Mouse (Mus musculus): ENCODE measurements around the gene C77080. TPM values are rescaled to one million over a fixed set of nuclear protein-coding genes. Genes with fewer than 3 reads are reported as not detected.

C77080 gene
- polyA plus RNA-seq, 1 experiment from 2014 or later, result 12.6 TPM

DNA sequence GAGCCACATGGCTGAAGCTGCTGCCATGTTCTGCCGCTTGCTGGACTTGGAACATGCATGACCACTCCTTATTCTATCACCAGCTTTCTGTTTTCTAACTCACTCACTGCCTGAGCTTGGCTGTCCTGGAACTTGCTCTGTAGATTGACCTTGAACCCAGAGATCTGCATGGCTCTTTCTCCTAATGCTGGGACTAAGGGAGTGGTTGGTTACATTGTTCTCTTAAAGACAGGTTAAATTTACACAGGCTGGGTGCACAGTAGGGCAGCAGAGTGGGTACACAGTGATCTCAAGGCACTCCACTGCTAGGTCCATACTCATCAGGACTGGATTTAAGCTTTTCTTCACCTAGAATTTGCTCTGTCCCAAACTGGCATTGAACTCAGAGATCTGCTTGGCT lies 66.9 kb downstream of the C77080 start:
- no peaks in the 10 kb centered on the region for H3K9me3 ChIP-seq
- no peak overlapping the region for H3K4me3 ChIP-seq (replicated peaks)
- H3K4me1 ChIP-seq, result peaks cover 12% of the 10 kb centered on the region
- H3K27me3 ChIP-seq (replicated peaks), result no peaks in the 10 kb centered on the region
- no peak overlapping the region for H3K9ac ChIP-seq
- ATAC-seq (ENCODE audit: insufficient read depth, low FRiP score, low read depth), result no peak
- peaks cover 15% of the 10 kb centered on the region for H3K36me3 ChIP-seq
- no peak overlapping the region for H3K4me2 ChIP-seq
- WGBS, result 85% methylated on average over 1 of the region's 1 CpGs
- H3K27ac ChIP-seq, result no peak overlapping the region

DNA sequence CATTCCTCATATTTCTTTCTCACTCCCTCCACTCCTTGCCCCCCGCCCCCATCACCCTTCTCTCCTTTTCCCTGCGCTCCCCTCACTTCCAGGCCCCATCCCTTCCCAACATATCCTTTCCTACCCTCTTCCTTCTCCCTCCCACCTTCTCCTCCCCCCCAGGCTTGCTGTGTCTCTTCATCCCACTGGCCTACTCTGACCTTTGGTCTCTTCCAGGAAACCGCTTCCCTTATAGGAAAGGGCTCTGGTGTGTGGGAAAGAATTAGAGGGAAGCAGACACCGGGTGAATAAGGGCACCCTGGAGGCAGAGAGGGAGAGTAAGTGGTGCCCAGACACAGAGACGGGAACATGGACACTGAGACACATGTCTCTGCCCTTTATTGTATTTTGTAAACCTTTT lies 69.5 kb downstream of the C77080 start:
- Histone ChIP-seq H3K4me1 (peaks cover 12% of the 10 kb centered on the region), H3K9ac (no peak overlapping the region), H3K27ac (no peak overlapping the region), H3K4me3 (replicated peaks) (peak overlapping the region; percentile 92; the same call in 1 of the 2 replicates), H3K27me3 (replicated peaks) (no peaks in the 10 kb centered on the region), H3K36me3 (peaks cover 2% of the 10 kb centered on the region; the same call in 1 of the 2 replicates), H3K9me3 (no peaks in the 10 kb centered on the region), H3K4me2 (peak overlapping the region; percentile 65; the same call in 1 of the 2 replicates)
- no peak for ATAC-seq (ENCODE audit: insufficient read depth, low FRiP score, low read depth)
- WGBS, result 76% methylated on average over 5 of the region's 5 CpGs

DNA sequence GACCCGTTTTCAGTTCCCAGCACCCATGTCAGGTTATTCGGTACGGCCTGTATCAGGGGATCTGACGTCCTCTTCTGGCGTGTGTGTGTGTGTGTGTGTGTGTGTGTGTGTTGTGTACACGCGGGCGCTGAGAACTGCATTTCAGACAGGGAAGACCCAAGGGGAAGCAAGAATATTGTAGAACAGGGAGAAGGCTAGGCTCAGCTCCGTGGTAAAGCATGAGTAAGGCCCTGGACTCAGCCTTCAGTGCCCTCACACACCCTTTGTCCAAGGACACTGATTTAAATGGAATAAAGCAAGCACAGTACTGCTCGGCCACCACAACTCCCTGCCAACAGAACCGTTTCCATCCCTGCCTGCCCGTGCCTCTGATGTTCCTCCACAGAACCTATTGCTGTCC lies 70.7 kb downstream of the C77080 start:
- peak overlapping the region; percentile 65 for H3K4me2 ChIP-seq
- peak overlapping the region; percentile 92 for H3K4me3 ChIP-seq (replicated peaks)
- H3K27me3 ChIP-seq (replicated peaks), result no peaks in the 10 kb centered on the region
- no peaks in the 10 kb centered on the region for H3K36me3 ChIP-seq
- H3K9ac ChIP-seq, result peak overlapping the region; percentile 67; the same call in 1 of the 2 replicates
- peak overlapping the region; percentile 89 for H3K27ac ChIP-seq
- peaks cover 12% of the 10 kb centered on the region for H3K4me1 ChIP-seq
- 2% methylated on average over 12 of the region's 12 CpGs for WGBS
- H3K9me3 ChIP-seq, result no peaks in the 10 kb centered on the region
- no peak for ATAC-seq (ENCODE audit: insufficient read depth, low FRiP score, low read depth)

DNA sequence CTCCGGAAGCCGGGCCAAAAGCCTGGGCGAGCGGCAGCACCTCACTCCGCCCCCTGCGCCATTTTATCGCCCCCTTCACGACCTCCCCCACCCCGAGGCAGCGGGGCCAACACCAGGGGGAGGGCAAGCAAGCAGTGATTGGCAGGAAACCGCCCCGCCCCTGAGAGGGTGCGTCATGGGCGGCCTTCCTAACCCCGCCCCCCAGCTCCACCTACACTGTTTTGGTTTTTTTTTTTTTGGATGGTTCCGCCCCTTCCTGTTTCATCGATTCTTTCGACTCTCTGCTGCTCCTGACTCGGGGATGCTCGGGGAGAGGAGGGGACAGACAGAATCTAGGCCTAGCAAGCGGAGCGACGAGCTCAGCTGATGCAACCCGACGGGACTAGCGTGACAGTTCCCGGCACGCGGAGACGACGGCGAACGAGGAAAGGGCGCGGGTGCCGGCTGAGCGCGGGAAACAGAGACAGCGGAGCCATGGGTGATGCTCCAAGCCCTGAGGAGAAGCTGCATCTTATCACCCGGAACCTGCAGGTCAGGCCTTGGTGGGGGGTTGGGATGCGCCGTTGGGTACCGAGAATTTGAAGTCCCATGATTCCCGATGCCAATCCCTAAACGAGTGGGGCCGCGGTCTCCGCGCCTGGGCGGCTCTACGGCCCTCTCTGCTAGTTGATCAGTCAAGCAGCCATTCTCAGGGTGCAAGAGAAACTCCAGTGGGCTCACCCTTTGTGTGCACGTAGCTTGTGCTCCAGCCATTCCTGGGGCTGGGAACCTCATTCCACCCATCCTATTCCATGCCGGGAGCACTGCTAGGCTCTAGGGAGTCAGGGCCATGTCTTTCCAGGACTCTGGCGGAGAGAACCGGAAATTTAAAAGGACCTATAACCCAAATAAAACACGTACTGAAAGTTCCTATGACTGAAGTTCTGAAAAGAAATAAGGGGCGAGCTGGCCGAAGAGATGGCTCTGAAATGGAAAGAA lies 71.4 kb downstream of the C77080 start, which contains the start of the genes S100pbp and Yars:
S100pbp (minus strand) TSS at position 186 of the 978 bp plus-strand sequence.
Yars (plus strand) TSS at position 219 of the 978 bp plus-strand sequence.
- no peaks in the 10 kb centered on the region for H3K9me3 ChIP-seq

DNA sequence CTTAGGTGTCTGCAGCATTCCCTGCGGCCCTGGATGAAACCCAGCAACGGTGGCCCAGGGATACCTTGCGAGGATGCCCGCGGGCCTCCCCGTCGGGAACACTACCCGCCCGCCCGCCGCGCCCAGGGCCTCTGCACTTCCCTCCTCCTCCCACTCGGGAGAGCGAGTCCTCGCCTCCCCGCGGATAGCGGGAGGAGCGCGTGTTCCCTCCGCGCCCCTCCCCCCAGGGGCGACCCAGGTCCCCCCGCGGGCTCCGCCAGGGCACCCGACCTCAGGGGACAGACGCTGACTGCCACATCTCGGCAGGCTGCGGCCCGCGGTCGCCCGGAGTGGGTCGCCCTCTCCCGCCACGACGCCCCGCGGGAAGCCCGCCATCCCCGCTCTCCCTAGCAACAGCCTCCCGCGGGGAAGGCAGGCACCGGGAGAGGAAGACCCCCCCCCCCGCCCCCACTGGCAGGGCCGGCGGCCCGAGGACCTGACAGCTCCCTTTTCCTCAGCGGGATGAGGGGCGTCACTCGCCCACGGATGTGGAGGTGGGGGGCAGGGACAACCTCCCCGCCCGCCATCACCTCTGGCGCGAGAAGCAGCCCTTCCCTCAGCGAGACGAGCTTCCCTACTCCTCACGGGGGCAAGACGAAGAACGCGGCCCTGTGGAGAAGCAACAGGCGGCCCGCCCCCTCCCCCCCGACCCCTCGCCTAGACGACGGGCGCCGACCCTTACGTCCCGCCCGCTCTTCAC lies 72.2 kb downstream of the C77080 start:
- no peaks in the 10 kb centered on the region for H3K9me3 ChIP-seq
- H3K4me2 ChIP-seq, result peak overlapping the region; percentile 69
- H3K27me3 ChIP-seq (replicated peaks), result no peaks in the 10 kb centered on the region
- peak; percentile 11; the same call in 1 of the 2 replicates for ATAC-seq (ENCODE audit: insufficient read depth, low FRiP score, low read depth)
- H3K27ac ChIP-seq, result peak overlapping the region; percentile 81
- H3K4me1 ChIP-seq, result peaks cover 12% of the 10 kb centered on the region
- peak overlapping the region; percentile 92 for H3K4me3 ChIP-seq (replicated peaks)
- H3K9ac ChIP-seq, result peak overlapping the region; percentile 71
- WGBS, result under 1% methylated on average over 66 of the region's 74 CpGs
- H3K36me3 ChIP-seq, result no peaks in the 10 kb centered on the region

More for the DNA sequence above, 71.4 kb downstream of the C77080 start, which contains the start of the genes S100pbp and Yars:
- Histone ChIP-seq H3K36me3 (no peaks in the 10 kb centered on the region), H3K4me1 (peaks cover 12% of the 10 kb centered on the region), H3K27ac (peak within 1 kb of the TSS; percentile 89), H3K4me3 (replicated peaks) (peak within 1 kb of the TSS; percentile 92), H3K27me3 (replicated peaks) (no peaks in the 10 kb centered on the region), H3K4me2 (peak within 1 kb of the TSS; percentile 69), H3K9ac (peak within 1 kb of the TSS; percentile 71)
- WGBS, result under 1% methylated on average over 55 of the region's 58 CpGs
- ATAC-seq (ENCODE audit: insufficient read depth, low FRiP score, low read depth), result peak; percentile 86

DNA sequence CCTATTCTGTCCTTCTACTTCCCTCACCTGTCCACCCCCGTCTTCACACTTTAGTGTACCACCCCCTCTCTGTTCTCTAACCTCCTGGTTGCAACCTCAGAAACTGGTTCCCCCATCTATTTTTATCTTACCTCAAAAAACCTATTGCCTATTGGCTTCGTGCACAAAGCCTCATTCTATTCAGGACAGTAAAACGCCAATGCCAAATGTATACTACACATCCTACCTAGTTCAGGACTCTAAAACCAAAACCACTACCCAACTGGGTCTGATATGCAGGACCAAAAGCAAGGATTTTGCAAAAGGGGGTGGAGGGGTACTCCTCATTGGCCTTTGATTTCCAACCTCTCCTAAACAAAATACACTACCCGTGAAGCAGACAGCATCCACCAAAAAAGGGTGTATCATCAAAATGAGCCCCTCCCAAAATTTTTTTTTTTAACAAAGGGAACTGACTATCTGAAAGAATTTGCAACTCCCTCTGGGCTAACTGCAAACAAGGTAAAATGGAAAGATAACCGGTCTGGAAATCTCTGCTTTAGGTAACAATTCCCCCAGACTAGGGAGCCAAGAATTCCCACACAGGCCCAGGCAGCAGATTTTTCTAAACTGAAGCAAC lies 73.1 kb downstream of the C77080 start:
- H3K9ac ChIP-seq, result peak overlapping the region; percentile 71; the same call in 1 of the 2 replicates
- H3K27me3 ChIP-seq (replicated peaks), result no peaks in the 10 kb centered on the region
- peak overlapping the region; percentile 81; the same call in 1 of the 2 replicates for H3K27ac ChIP-seq
- peak overlapping the region; percentile 92 for H3K4me3 ChIP-seq (replicated peaks)
- H3K4me1 ChIP-seq, result peaks cover 12% of the 10 kb centered on the region
- H3K4me2 ChIP-seq, result peak overlapping the region; percentile 69
- no peaks in the 10 kb centered on the region for H3K36me3 ChIP-seq
- ATAC-seq (ENCODE audit: insufficient read depth, low FRiP score, low read depth), result no peak
- H3K9me3 ChIP-seq, result no peaks in the 10 kb centered on the region
- WGBS, result 34% methylated on average over 5 of the region's 5 CpGs

DNA sequence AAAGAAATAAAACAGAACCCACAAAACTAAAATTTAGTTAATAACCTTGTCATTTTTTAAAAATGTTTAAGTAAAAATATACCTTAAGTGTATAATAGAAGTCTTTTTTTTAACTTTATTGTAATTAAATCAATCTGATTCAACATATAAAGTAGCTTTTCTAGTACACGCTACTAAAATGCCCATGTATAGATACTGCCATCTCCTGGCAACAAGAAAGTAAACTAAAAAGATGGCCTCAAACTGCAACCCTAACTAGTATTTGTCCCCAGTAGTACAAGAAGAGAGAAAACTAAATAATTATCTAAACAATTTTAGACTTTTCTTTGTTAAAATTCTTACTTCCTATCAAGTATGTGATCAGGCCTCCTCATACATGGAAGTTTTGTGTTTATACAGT lies 81.6 kb downstream of the C77080 start:
- Histone ChIP-seq H3K9me3 (no peaks in the 10 kb centered on the region), H3K4me2 (no peak overlapping the region), H3K27ac (no peak overlapping the region), H3K4me1 (no peaks in the 10 kb centered on the region), H3K36me3 (peaks cover 8% of the 10 kb centered on the region; the same call in 1 of the 2 replicates), H3K27me3 (replicated peaks) (no peaks in the 10 kb centered on the region), H3K4me3 (replicated peaks) (no peak overlapping the region), H3K9ac (no peak overlapping the region)
- 60% methylated on average over 1 of the region's 1 CpGs for WGBS
- no peak for ATAC-seq (ENCODE audit: insufficient read depth, low FRiP score, low read depth)

DNA sequence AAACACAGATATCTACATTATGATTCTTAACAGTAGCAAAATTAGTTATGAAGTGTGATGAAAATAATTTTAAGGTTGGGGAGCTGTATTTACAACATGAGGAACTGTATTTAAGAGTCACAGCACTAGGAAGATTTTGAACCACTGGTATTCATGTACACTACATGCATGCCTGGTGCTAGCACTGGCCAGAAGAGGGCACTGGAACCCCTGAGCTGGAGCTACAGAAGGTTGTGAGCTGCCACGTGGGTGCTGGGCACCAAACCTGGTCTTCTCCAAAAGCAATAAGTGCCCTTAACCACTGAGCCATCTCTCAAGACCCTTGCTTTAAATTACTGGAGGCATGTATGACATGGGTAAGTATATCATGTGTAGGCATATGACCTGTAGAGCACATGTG lies 88.7 kb downstream of the C77080 start:
- H3K4me3 ChIP-seq (replicated peaks), result no peak overlapping the region
- ATAC-seq (ENCODE audit: insufficient read depth, low FRiP score, low read depth), result no peak
- no peak overlapping the region for H3K27ac ChIP-seq
- no peaks in the 10 kb centered on the region for H3K4me1 ChIP-seq
- no peak overlapping the region for H3K9ac ChIP-seq
- no peaks in the 10 kb centered on the region for H3K27me3 ChIP-seq (replicated peaks)
- H3K4me2 ChIP-seq, result no peak overlapping the region
- H3K36me3 ChIP-seq, result peaks cover 33% of the 10 kb centered on the region
- H3K9me3 ChIP-seq, result no peaks in the 10 kb centered on the region
- WGBS, result 78% methylated on average over 1 of the region's 1 CpGs

Small RNAs within 50 kb of the gene (microRNA-seq; reads per million reads assigned to microRNA genes)
- not detected for gene Gm22994

Other genes starting within 250 kb of the C77080 start
- gene Rnf19b, start 203.1 kb downstream of the C77080 start, polyA plus RNA-seq (2015; fragmentation: Nextera tagmentation; extraction: Ambion mirVana), result 7.2 and 7.6 TPM in 2 replicates
- 47.7 and 56.2 TPM in 2 replicates for gene Tmem54, start 155.9 kb downstream of the C77080 start, polyA plus RNA-seq (2015; fragmentation: Nextera tagmentation; extraction: Ambion mirVana)
- 2.4 and 2.7 TPM in 2 replicates for gene Hpca, start 139.4 kb downstream of the C77080 start, polyA plus RNA-seq (2015; fragmentation: Nextera tagmentation; extraction: Ambion mirVana)
- 2.7 and 2.8 TPM in 2 replicates for gene Fndc5, start 124.4 kb downstream of the C77080 start, polyA plus RNA-seq (2015; fragmentation: Nextera tagmentation; extraction: Ambion mirVana)
- 13.1 and 14.1 TPM in 2 replicates for gene S100pbp, start 71.7 kb downstream of the C77080 start, polyA plus RNA-seq (2015; fragmentation: Nextera tagmentation; extraction: Ambion mirVana)
- gene Yars, start 71.6 kb downstream of the C77080 start, polyA plus RNA-seq (2015; fragmentation: Nextera tagmentation; extraction: Ambion mirVana), result 72.3 and 80.0 TPM in 2 replicates
- 2.0 and 2.1 TPM in 2 replicates for gene Sync, start 26.2 kb upstream of the C77080 start, polyA plus RNA-seq (2015; fragmentation: Nextera tagmentation; extraction: Ambion mirVana)
- 330 and 336 TPM in 2 replicates for gene Rbbp4, start 74.0 kb upstream of the C77080 start, polyA plus RNA-seq (2015; fragmentation: Nextera tagmentation; extraction: Ambion mirVana)
- 45.7 and 51.4 TPM in 2 replicates for gene Zbtb8os, start 74.3 kb upstream of the C77080 start, polyA plus RNA-seq (2015; fragmentation: Nextera tagmentation; extraction: Ambion mirVana)
- 17.2 and 18.1 TPM in 2 replicates for gene Zbtb8a, start 116.7 kb upstream of the C77080 start, polyA plus RNA-seq (2015; fragmentation: Nextera tagmentation; extraction: Ambion mirVana)
- gene Zbtb8b, start 179.4 kb upstream of the C77080 start, polyA plus RNA-seq (2015; fragmentation: Nextera tagmentation; extraction: Ambion mirVana), result 1.5 and 1.7 TPM in 2 replicates
- 24.4 and 27.0 TPM in 2 replicates for gene Bsdc1, start 200.2 kb upstream of the C77080 start, polyA plus RNA-seq (2015; fragmentation: Nextera tagmentation; extraction: Ambion mirVana)
- not detected in 2 replicates for gene Tssk3, start 229.6 kb upstream of the C77080 start, polyA plus RNA-seq (2015; fragmentation: Nextera tagmentation; extraction: Ambion mirVana)
- 0.26 TPM in 1 of 2 replicates, not detected in the other for gene Fam229a, start 229.8 kb upstream of the C77080 start, polyA plus RNA-seq (2015; fragmentation: Nextera tagmentation; extraction: Ambion mirVana)

Measured in stomach, embryonic 15.5 days (tissue).